Mouse (Mus musculus) liver, embryonic 15.5 days (tissue): ENCODE data around the gene 2610528J11Rik. TPM values are rescaled to one million over a fixed set of nuclear protein-coding genes. Genes with fewer than 3 reads are reported as not detected.
"Not testable (repeated sequence)": the region's sequence is repeated elsewhere in the genome, so short reads cannot be mapped to it uniquely, and the experiment has no call there.

ENCODE experiments used
- ATAC-seq: fragments of 200-750 bp; cut with Nextera tagmentation; 2 replicates; pipeline ENCODE4 v1.8.0; 2017; ENCODE audit warnings: moderate number of reproducible peaks, mild to moderate bottlenecking, moderate library complexity; ENCODE audit not compliant: insufficient read depth
- H3K27ac ChIP-seq: fragments of 300-500 bp; sonication (generic); replicated peaks from 2 replicates; pipeline ENCODE4 v1.5.1; 2015; ENCODE audit warnings: mild to moderate bottlenecking, inconsistent platforms
- H3K27me3 ChIP-seq: fragments of 300-500 bp; sonication (generic); 2 replicates; pipeline ENCODE4 v1.6.1; 2015; ENCODE audit warnings: mild to moderate bottlenecking, inconsistent platforms
- H3K36me3 ChIP-seq: fragments of 300-500 bp; sonication (generic); replicated peaks from 2 replicates; pipeline ENCODE4 v1.6.1; 2015; ENCODE audit warnings: moderate library complexity, mild to moderate bottlenecking, inconsistent platforms
- H3K4me1 ChIP-seq: fragments of 300-500 bp; sonication (generic); replicated peaks from 2 replicates; pipeline ENCODE4 v1.6.1; 2015; ENCODE audit warnings: inconsistent platforms
- H3K4me2 ChIP-seq: fragments of 300-500 bp; sonication (generic); 2 replicates; pipeline ENCODE4 v1.6.1; 2015; ENCODE audit warnings: moderate library complexity, mild to moderate bottlenecking, inconsistent platforms
- H3K4me3 ChIP-seq: fragments of 300-500 bp; sonication (generic); replicated peaks from 2 replicates; pipeline ENCODE4 v1.5.1; 2015; ENCODE audit warnings: mild to moderate bottlenecking, inconsistent platforms
- H3K9ac ChIP-seq: fragments of 300-500 bp; sonication (generic); 2 replicates; pipeline ENCODE4 v1.6.1; 2015; ENCODE audit warnings: moderate library complexity, mild to moderate bottlenecking, inconsistent platforms
- H3K9me3 ChIP-seq: fragments of 300-500 bp; sonication (generic); replicated peaks from 2 replicates; pipeline ENCODE4 v1.6.1; 2016; ENCODE audit warnings: inconsistent platforms
- WGBS: fragments of 180-500 bp; shearing (Covaris S2); methylation state at CpG from one replicate; pipeline ENCODE4 v1.1.7; 2015; ENCODE audit warnings: mixed read lengths; ENCODE audit not compliant: insufficient replicate concordance; 5-methylcytosine and 5-hydroxymethylcytosine counted together
- polyA plus RNA-seq: library from polyadenylated mRNA; unstranded; fragments of >200 nt; fragmentation: Nextera tagmentation; extraction: Ambion mirVana; gene quantifications from 2 replicates; pipeline ENCODE4 v1.2.1, GENCODE M21; 2015

Gene 2610528J11Rik
- polyA plus RNA-seq, 1 experiment from 2014 or later: 6.4 TPM

- ATAC-seq: no peak
- 43% methylated on average over 9 of the region's 9 CpGs for WGBS
- Histone ChIP-seq H3K4me1 (peaks cover 7% of the 10 kb centered on the region; the same call in 1 of the 2 replicates), H3K9me3 (0 out of 2 replicates have a peak, but pooled peaks cover 2% of the 10 kb centered on the region), H3K27ac (no peak overlapping the region), H3K4me2 (peak overlapping the region; percentile 60), H3K36me3 (no peaks in the 10 kb centered on the region), H3K4me3 (no peak overlapping the region), H3K27me3 (no peaks in the 10 kb centered on the region), H3K9ac (no peak overlapping the region)
These were observed 15.8 kb downstream of the 2610528J11Rik start for GRCm38 (mm10) chr4:118542510-118543157.

DNA sequence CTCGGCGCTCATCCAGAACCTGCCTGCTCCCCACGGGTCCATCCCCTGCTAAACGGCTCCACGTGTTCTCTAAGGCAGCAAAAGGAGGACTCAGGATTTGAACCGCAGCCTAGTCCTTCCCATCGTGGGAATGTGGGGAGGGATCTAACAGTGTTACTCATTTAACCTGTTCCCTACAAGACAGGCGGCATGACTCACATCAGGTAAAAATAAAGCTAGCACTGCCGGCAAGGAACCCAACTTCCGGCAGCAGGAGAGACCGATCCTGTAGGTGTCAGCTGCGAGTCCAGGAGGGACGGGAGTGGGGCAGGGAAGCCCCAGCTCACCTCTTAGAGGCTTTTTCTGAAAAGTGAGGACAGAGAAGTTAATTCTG is 16.3 kb downstream of the 2610528J11Rik start:
- 12% methylated on average over 13 of the region's 13 CpGs for WGBS
- Histone ChIP-seq H3K36me3 (no peaks in the 10 kb centered on the region), H3K4me3 (peak overlapping the region; percentile 39), H3K4me2 (peak overlapping the region; percentile 60), H3K27ac (0 out of 2 replicates have a peak overlapping the region, but pooled peaks have one; percentile 69), H3K9me3 (peaks cover 6% of the 10 kb centered on the region), H3K27me3 (no peaks in the 10 kb centered on the region), H3K9ac (no peak overlapping the region), H3K4me1 (peaks cover 7% of the 10 kb centered on the region; the same call in 1 of the 2 replicates)
- ATAC-seq: no peak

- Histone ChIP-seq H3K27ac (peak within 1 kb of the TSS; percentile 69), H3K4me2 (peak within 1 kb of the TSS; percentile 60), H3K9ac (no peak within 1 kb of the TSS), H3K27me3 (no peaks in the 10 kb centered on the region), H3K36me3 (no peaks in the 10 kb centered on the region), H3K4me1 (peaks cover 7% of the 10 kb centered on the region; the same call in 1 of the 2 replicates), H3K4me3 (peak within 1 kb of the TSS; percentile 39), H3K9me3 (peaks cover 7% of the 10 kb centered on the region)
- ATAC-seq: peak; percentile 64
- WGBS: 6% methylated on average over 24 of the region's 24 CpGs
These were observed 16.9 kb downstream of the 2610528J11Rik start, which contains the start of gene Tmem125 for GRCm38 (mm10) chr4:118543592-118544260. Tmem125 (minus strand) TSS chr4:118544044.

DNA sequence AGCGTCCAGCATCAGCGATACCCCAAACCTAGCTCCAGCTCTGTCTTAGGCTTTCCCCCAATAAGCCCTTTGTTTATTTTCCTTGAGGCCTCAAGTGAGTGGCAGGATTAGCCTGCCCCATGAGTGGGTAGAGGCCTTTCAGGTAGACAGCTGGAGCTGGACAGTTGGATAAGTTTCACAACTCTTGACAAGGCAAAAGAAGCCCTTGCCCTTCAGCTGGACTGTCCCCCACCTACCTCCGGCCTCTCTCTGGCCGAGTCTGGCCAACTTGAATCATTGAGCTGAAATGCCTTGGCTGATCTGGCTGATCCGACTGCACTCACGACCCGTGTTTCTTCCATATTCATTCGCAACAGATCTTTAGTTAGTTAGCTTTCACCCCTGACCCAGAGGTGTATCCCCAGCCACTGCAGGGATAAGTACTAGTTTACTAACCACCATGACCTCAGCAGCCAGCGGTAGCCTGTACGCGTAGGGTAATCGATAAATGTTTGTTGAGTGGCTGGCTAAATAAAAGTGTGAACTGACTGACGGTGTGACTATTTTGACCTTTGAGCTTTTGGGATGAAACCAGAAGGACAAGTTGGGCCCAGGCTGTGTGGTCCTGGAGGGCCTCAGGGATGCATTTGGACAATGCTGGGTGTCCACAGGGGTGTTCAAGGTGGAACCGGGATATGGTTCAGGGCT is 17.8 kb downstream of the 2610528J11Rik start:
- peaks cover 7% of the 10 kb centered on the region for H3K9me3 ChIP-seq
- ATAC-seq: peak; percentile 57
- no peaks in the 10 kb centered on the region for H3K36me3 ChIP-seq
- peak overlapping the region; percentile 60 for H3K4me2 ChIP-seq
- H3K9ac ChIP-seq: no peak overlapping the region
- peaks cover 7% of the 10 kb centered on the region; the same call in 1 of the 2 replicates for H3K4me1 ChIP-seq
- peak overlapping the region; percentile 39 for H3K4me3 ChIP-seq
- peak overlapping the region; percentile 69 for H3K27ac ChIP-seq
- no peaks in the 10 kb centered on the region for H3K27me3 ChIP-seq
- 65% methylated on average over 14 of the region's 14 CpGs for WGBS

DNA sequence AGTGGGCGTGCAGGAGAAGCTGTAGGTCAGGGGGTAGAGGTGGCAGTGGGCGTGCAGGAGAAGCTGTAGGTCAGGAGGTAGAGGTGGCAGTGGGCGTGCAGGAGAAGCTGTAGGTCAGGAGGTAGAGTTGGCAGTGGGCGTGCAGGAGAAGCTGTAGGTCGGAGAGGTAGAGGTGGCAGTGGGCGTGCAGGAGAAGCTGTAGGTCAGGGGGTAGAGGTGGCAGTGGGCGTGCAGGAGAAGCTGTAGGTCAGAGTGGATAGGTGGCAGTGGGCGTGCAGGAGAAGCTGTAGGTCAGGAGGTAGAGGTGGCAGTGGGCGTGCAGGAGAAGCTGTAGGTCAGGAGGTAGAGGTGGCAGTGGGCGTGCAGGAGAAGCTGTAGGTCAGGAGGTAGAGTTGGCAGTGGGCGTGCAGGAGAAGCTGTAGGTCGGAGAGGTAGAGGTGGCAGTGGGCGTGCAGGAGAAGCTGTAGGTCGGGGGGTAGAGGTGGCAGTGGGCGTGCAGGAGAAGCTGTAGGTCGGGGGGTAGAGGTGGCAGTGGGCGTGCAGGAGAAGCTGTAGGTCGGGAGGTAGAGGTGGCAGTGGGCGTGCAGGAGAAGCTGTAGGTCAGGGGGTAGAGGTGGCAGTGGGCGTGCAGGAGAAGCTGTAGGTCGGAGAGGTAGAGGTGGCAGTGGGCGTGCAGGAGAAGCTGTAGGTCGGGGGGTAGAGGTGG is 20.8 kb downstream of the 2610528J11Rik start:
- not testable (repeated sequence) for H3K9me3 ChIP-seq, H3K27me3 ChIP-seq, ATAC-seq, H3K27ac ChIP-seq, H3K4me3 ChIP-seq, H3K4me2 ChIP-seq, H3K36me3 ChIP-seq, H3K9ac ChIP-seq, H3K4me1 ChIP-seq
- 70% methylated on average over 23 of the region's 23 CpGs for WGBS

GRCm38 (mm10) chr4:118548130-118548480 is 21.3 kb downstream of the 2610528J11Rik start:
- not testable (repeated sequence) for H3K9me3 ChIP-seq, H3K9ac ChIP-seq, H3K4me2 ChIP-seq, H3K27me3 ChIP-seq, H3K27ac ChIP-seq, H3K4me3 ChIP-seq, H3K4me1 ChIP-seq, H3K36me3 ChIP-seq, ATAC-seq
- 69% methylated on average over 10 of the region's 10 CpGs for WGBS

DNA sequence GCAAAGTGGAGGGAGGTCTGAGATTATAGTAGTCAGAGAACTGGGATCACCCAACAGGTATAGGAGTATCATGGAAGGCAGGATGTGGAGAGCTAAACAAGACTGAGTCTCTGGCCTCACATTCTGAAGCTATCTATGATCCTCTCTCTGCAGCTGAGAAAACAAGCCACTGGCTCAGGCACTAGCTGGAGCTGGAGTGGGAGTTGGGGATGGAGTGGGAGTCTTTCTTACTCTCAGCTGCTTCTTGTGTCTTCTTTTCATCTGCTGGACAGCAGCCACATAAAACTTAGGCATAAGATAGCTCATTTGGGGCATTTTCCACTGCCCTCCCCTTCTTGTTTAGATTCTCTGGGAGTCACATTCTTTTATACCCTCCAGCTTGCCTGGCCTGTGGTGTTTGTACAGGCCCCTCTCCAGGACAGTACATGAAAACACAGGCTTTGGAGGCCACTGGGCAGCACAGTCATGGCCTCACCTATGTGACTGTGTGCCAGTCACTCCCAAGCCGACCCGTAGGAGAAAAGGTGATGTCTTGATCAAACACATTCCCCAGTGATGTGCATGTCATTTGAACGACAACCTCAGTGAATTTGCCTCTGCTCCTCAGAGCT is 26.3 kb downstream of the 2610528J11Rik start:
- Histone ChIP-seq H3K9me3 (peaks cover under 1% of the 10 kb centered on the region), H3K9ac (no peak overlapping the region), H3K4me3 (no peak overlapping the region), H3K4me1 (no peaks in the 10 kb centered on the region), H3K4me2 (no peak overlapping the region), H3K27ac (no peak overlapping the region), H3K27me3 (no peaks in the 10 kb centered on the region), H3K36me3 (no peaks in the 10 kb centered on the region)
- no peak for ATAC-seq
- 49% methylated on average over 3 of the region's 3 CpGs for WGBS

GRCm38 (mm10) chr4:118564062-118564925 is 37.5 kb downstream of the 2610528J11Rik start:
- Histone ChIP-seq H3K36me3 (no peaks in the 10 kb centered on the region), H3K4me1 (peaks cover 26% of the 10 kb centered on the region), H3K27ac (no peak overlapping the region), H3K9ac (no peak overlapping the region), H3K4me2 (no peak overlapping the region), H3K4me3 (no peak overlapping the region), H3K27me3 (peaks cover 5% of the 10 kb centered on the region; the same call in 1 of the 2 replicates), H3K9me3 (0 out of 2 replicates have a peak, but pooled peaks cover 2% of the 10 kb centered on the region)
- WGBS: 73% methylated on average over 13 of the region's 13 CpGs
- ATAC-seq: no peak

DNA sequence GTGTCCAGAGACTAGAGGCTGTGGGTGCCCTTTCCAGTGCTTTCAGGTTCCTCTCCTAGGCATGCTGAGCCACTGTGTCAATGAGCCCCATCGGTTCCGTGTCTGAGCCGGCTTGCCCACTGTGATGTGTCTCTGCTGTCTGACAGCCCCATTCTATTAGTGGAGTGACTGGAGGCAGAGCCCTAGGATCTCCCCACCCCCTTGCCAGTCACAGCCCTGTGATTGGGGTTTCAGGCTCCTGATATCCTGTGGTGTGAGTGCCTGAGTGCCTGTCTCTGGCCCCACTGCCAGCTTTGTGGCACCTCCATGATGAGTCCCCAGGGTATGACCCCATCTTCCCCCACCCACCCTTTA is 38.1 kb downstream of the 2610528J11Rik start:
- peaks cover 31% of the 10 kb centered on the region for H3K4me1 ChIP-seq
- no peak for ATAC-seq
- WGBS: 66% methylated on average over 3 of the region's 3 CpGs
- H3K27ac ChIP-seq: no peak overlapping the region
- no peak overlapping the region for H3K4me3 ChIP-seq
- no peak overlapping the region for H3K9ac ChIP-seq
- H3K27me3 ChIP-seq: peaks cover 5% of the 10 kb centered on the region; the same call in 1 of the 2 replicates
- 0 out of 2 replicates have a peak, but pooled peaks cover 3% of the 10 kb centered on the region for H3K9me3 ChIP-seq
- H3K36me3 ChIP-seq: no peaks in the 10 kb centered on the region
- no peak overlapping the region for H3K4me2 ChIP-seq

- Histone ChIP-seq H3K9ac (no peak overlapping the region), H3K27ac (no peak overlapping the region), H3K36me3 (no peaks in the 10 kb centered on the region), H3K4me3 (no peak overlapping the region), H3K4me1 (peaks cover 36% of the 10 kb centered on the region), H3K4me2 (no peak overlapping the region), H3K9me3 (0 out of 2 replicates have a peak, but pooled peaks cover 3% of the 10 kb centered on the region), H3K27me3 (peaks cover 5% of the 10 kb centered on the region; the same call in 1 of the 2 replicates)
- no peak for ATAC-seq
- 25% methylated on average over 7 of the region's 7 CpGs for WGBS
These were observed 39.4 kb downstream of the 2610528J11Rik start for GRCm38 (mm10) chr4:118566161-118566676.
